Mouse (Mus musculus) midbrain, embryonic 13.5 days (tissue): ENCODE measurements around the gene Tas2r122. TPM values are rescaled to one million over a fixed set of nuclear protein-coding genes. Genes with fewer than 3 reads are reported as not detected.
"Not testable (repeated sequence)": the region's sequence is repeated elsewhere in the genome, so short reads cannot be mapped to it uniquely, and the experiment has no call there.

Experiments used
- ATAC-seq: fragments of 200-750 bp; cut with Nextera tagmentation; 2 replicates; pipeline ENCODE4 v1.8.0; 2017; ENCODE audit warnings: mild to moderate bottlenecking, moderate TSS enrichment, moderate library complexity
- H3K27ac ChIP-seq: fragments of 300-500 bp; sonication (generic); 2 replicates; pipeline ENCODE4 v1.5.1; 2015; ENCODE audit warnings: inconsistent platforms, mild to moderate bottlenecking, moderate library complexity
- H3K27me3 ChIP-seq: fragments of 300-500 bp; sonication (generic); 2 replicates; pipeline ENCODE4 v1.6.1; 2015; ENCODE audit warnings: mild to moderate bottlenecking, inconsistent platforms
- H3K36me3 ChIP-seq: fragments of 300-500 bp; sonication (generic); 2 replicates; pipeline ENCODE4 v1.6.1; 2015; ENCODE audit warnings: mild to moderate bottlenecking, inconsistent platforms
- H3K4me1 ChIP-seq: fragments of 300-500 bp; sonication (generic); replicated peaks from 2 replicates; pipeline ENCODE4 v1.6.1; 2015; ENCODE audit warnings: inconsistent platforms
- H3K4me2 ChIP-seq: fragments of 300-500 bp; sonication (generic); replicated peaks from 2 replicates; pipeline ENCODE4 v1.6.1; 2015; ENCODE audit warnings: moderate library complexity, mild to moderate bottlenecking, inconsistent platforms
- H3K4me3 ChIP-seq: fragments of 300-500 bp; sonication (generic); replicated peaks from 2 replicates; pipeline ENCODE4 v1.5.1; 2015; ENCODE audit warnings: mild to moderate bottlenecking, inconsistent platforms
- H3K9ac ChIP-seq: fragments of 300-500 bp; sonication (generic); replicated peaks from 2 replicates; pipeline ENCODE4 v1.6.1; 2015; ENCODE audit warnings: mild to moderate bottlenecking, inconsistent platforms
- H3K9me3 ChIP-seq: fragments of 300-500 bp; sonication (generic); 2 replicates; pipeline ENCODE4 v1.6.1; 2016; ENCODE audit warnings: mild to moderate bottlenecking, inconsistent platforms
- WGBS: fragments of 180-500 bp; shearing (Covaris S2); methylation state at CpG from one replicate; pipeline ENCODE4 v1.1.7; 2015; 5-methylcytosine and 5-hydroxymethylcytosine counted together
- polyA plus RNA-seq: library from polyadenylated mRNA; unstranded; fragments of >200 nt; fragmentation: Nextera tagmentation; extraction: Ambion mirVana; gene quantifications from 2 replicates; pipeline ENCODE4 v1.2.1, GENCODE M21; 2015

Gene Tas2r122
- polyA plus RNA-seq, result not detected in 2 replicates

DNA sequence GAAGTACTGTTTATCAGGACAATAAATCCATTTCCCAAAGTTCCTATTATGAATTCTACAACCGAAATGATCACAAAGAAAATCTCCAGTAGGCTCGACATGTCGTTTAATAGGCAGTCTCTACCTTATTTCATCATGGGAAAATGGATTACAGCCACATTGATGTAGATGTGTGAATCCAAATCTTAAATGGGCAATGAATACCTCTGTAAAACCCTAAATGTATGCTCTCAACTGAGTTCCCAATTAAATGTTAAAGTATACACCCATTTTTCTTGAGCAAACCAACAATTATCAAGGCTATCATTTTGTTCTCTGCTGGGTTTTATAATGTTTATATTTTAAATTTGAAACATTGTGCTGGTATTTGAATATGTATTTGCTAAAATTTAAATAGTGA, at the start of gene Tas2r122:
Gene Tas2r122 (minus strand): TSS at position 101 of the 400 bp plus-strand sequence.
- H3K27ac ChIP-seq, result no peak within 1 kb of the TSS
- H3K4me3 ChIP-seq, result no peak within 1 kb of the TSS
- no peaks in the 10 kb centered on the region for H3K27me3 ChIP-seq
- no peak within 1 kb of the TSS for H3K9ac ChIP-seq
- H3K9me3 ChIP-seq, result peaks cover 4% of the 10 kb centered on the region; the same call in 1 of the 2 replicates
- no peak within 1 kb of the TSS for H3K4me2 ChIP-seq
- H3K36me3 ChIP-seq, result no peaks in the 10 kb centered on the region
- H3K4me1 ChIP-seq, result no peaks in the 10 kb centered on the region
- 90% methylated on average over 3 of the region's 3 CpGs for WGBS
- ATAC-seq, result no peak

DNA sequence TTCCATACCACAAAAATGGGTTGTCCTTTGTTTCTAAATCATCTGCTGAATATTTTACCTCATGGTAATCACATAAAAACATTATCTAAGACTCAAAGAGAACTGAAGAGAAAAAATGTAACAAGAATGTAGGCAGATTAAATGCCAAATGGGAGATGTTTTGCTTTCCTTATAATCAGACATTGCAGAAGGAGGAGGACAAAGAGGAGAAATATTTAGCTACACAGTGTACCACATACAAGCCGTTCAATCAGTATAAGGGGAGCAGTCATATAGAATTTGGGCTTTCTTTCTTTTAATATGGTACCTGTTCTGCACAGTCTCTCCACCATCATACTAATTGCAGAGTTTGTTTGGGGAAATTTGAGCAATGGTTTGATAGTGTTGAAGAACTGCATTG, 42.7 kb upstream of the Tas2r122 start, which contains the start of gene Tas2r124:
Gene Tas2r124 (plus strand): TSS at position 301 of the 400 bp plus-strand sequence.
- Histone ChIP-seq H3K4me2 (no peak within 1 kb of the TSS), H3K27ac (no peak within 1 kb of the TSS), H3K27me3 (no peaks in the 10 kb centered on the region), H3K9ac (no peak within 1 kb of the TSS), H3K36me3 (no peaks in the 10 kb centered on the region), H3K4me3 (no peak within 1 kb of the TSS), H3K4me1 (no peaks in the 10 kb centered on the region), H3K9me3 (no peaks in the 10 kb centered on the region)
- no peak for ATAC-seq
- 84% methylated on average over 1 of the region's 1 CpGs for WGBS

DNA sequence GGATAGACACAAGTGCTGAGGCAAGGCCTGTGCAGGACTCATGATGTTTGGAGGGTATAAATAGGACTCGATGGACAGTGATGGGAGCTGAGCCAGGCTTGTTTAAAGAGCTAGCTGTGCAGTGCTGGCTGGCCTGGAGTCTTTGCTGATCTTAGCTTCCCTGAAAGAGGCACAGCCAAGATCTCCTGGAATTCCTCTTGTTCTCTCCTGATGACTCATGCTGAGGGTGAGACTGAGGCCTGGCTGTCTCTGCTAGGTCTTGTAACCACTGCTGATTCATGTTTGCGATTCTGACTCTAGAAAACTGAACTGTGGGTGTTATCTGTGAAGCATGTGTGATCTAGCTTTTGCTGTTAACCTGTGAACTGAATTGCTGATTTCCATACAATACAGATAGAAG, 38.5 kb upstream of the Tas2r122 start:
- 82% methylated on average over 2 of the region's 2 CpGs for WGBS
- no peak overlapping the region for H3K9ac ChIP-seq
- no peak overlapping the region for H3K4me3 ChIP-seq
- H3K4me2 ChIP-seq, result no peak overlapping the region
- no peak for ATAC-seq
- no peaks in the 10 kb centered on the region for H3K36me3 ChIP-seq
- no peaks in the 10 kb centered on the region for H3K4me1 ChIP-seq
- no peaks in the 10 kb centered on the region for H3K27me3 ChIP-seq
- no peak overlapping the region for H3K27ac ChIP-seq
- no peaks in the 10 kb centered on the region for H3K9me3 ChIP-seq

DNA sequence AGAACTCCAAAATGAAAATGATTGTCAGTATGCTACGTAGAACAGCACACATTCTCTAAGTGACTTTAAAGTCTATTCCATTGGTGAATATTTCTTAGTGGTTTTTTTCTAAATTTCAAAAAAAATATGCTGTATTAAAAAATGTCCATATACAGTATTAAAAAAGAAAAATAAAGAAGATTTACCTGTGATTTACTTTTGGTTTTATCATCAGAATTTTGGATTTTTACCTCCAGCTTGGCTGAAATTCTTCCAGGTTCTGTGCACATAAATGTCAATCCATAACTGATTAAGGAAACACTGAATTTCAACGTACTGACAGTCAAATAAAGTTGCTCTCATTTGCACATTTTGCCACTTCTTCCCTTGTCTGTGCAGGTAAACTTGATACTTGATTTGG, 26.2 kb upstream of the Tas2r122 start, which contains the start of gene Tas2r115:
Gene Tas2r115 (minus strand): TSS at position 101 of the 400 bp plus-strand sequence.
- no peak within 1 kb of the TSS for H3K27ac ChIP-seq
- H3K4me1 ChIP-seq, result no peaks in the 10 kb centered on the region
- 76% methylated on average over 2 of the region's 2 CpGs for WGBS
- H3K9me3 ChIP-seq, result no peaks in the 10 kb centered on the region
- no peak for ATAC-seq
- H3K4me2 ChIP-seq, result no peak within 1 kb of the TSS
- no peaks in the 10 kb centered on the region for H3K36me3 ChIP-seq
- H3K9ac ChIP-seq, result no peak within 1 kb of the TSS
- no peak within 1 kb of the TSS for H3K4me3 ChIP-seq
- H3K27me3 ChIP-seq, result no peaks in the 10 kb centered on the region

DNA sequence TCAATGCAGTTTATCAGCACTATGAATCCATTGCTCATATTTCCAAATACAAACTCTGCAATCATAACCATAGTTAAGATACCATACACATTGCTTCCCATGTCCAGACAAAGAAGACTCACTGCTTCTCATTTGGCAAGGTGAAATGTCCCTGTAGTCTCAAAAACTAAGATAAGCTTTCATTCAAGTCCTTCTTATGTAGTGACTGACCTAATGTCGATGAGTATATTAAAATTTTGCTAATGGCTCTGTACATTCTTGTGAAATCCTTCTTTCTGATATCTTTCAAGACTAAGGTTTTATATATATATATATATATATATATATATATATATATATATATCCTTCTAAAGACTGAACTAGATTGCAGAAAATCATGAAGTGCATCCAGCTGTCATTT, 10.8 kb downstream of the Tas2r122 start, which contains the start of gene Tas2r121:
Gene Tas2r121 (minus strand): TSS at position 101 of the 400 bp plus-strand sequence.
- H3K4me2 ChIP-seq, result no peak within 1 kb of the TSS
- H3K27me3 ChIP-seq, result no peaks in the 10 kb centered on the region
- no peak within 1 kb of the TSS for H3K27ac ChIP-seq
- H3K9me3 ChIP-seq, result no peaks in the 10 kb centered on the region
- 83% methylated on average over 1 of the region's 1 CpGs for WGBS
- H3K9ac ChIP-seq, result no peak within 1 kb of the TSS
- no peaks in the 10 kb centered on the region for H3K4me1 ChIP-seq
- H3K4me3 ChIP-seq, result no peak within 1 kb of the TSS
- ATAC-seq, result no peak
- no peaks in the 10 kb centered on the region for H3K36me3 ChIP-seq

DNA sequence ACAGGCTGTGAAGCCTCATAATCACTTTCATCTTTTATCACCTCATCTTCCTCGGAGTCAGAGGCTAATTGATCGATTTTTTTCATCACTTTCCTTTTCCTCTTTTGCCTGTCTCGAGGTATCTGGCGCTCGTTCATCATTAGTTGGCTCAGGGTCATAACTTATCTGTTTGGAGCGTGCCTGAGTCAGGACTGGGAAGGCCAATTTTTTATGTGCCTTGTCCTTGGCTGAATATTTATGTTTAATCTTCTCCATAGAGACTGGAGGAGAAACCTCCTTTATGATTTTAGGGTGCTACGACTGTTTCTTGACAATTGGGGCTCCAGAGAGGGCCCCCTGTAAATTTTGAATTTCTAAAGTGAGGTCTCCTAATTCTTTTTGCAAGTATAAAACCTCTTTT, 20.1 kb downstream of the Tas2r122 start:
- not testable (repeated sequence) for H3K27me3 ChIP-seq, H3K27ac ChIP-seq, H3K4me3 ChIP-seq, H3K36me3 ChIP-seq, H3K9me3 ChIP-seq, H3K4me2 ChIP-seq, H3K9ac ChIP-seq, H3K4me1 ChIP-seq, ATAC-seq
- WGBS, result 91% methylated on average over 7 of the region's 7 CpGs

Other genes with a start within 250 kb of the Tas2r122 start
- not detected in 2 replicates for gene Prh1, start 142.1 kb downstream of the Tas2r122 start, polyA plus RNA-seq
- not detected in 2 replicates for gene Prp2, start 116.0 kb downstream of the Tas2r122 start, polyA plus RNA-seq
- gene A630073D07Rik, start 60.4 kb downstream of the Tas2r122 start, polyA plus RNA-seq, result not detected in 2 replicates
- gene Tas2r120, start 55.0 kb downstream of the Tas2r122 start, polyA plus RNA-seq, result not detected in 2 replicates
- gene Tas2r121, start 10.9 kb downstream of the Tas2r122 start, polyA plus RNA-seq, result not detected in 2 replicates
- not detected in 2 replicates for gene Tas2r115, start 26.1 kb upstream of the Tas2r122 start, polyA plus RNA-seq
- gene Tas2r124, start 42.8 kb upstream of the Tas2r122 start, polyA plus RNA-seq, result not detected in 2 replicates
- not detected in 2 replicates for gene Tas2r102, start 50.2 kb upstream of the Tas2r122 start, polyA plus RNA-seq
- gene Tas2r136, start 66.2 kb upstream of the Tas2r122 start, polyA plus RNA-seq, result not detected in 2 replicates
- not detected in 2 replicates for gene Tas2r117, start 90.9 kb upstream of the Tas2r122 start, polyA plus RNA-seq
- not detected in 2 replicates for gene Tas2r123, start 135.2 kb upstream of the Tas2r122 start, polyA plus RNA-seq
- gene Tas2r116, start 143.5 kb upstream of the Tas2r122 start, polyA plus RNA-seq, result not detected in 2 replicates
- gene Tas2r110, start 156.1 kb upstream of the Tas2r122 start, polyA plus RNA-seq, result not detected in 2 replicates
- not detected in 2 replicates for gene Tas2r113, start 181.1 kb upstream of the Tas2r122 start, polyA plus RNA-seq
- not detected in 2 replicates for gene Tas2r125, start 197.7 kb upstream of the Tas2r122 start, polyA plus RNA-seq
- not detected in 2 replicates for gene Tas2r129, start 239.2 kb upstream of the Tas2r122 start, polyA plus RNA-seq
- gene Tas2r131, start 246.0 kb upstream of the Tas2r122 start, polyA plus RNA-seq, result not detected in 2 replicates